10 mouse cellular contexts compared by ENCODE assay signal in genomic region chr2:102205672-102206399, GRCm38 (mm10). TPM values are rescaled to one million over a fixed set of nuclear protein-coding genes. Genes with fewer than 3 reads are reported as not detected.
DNase-seq lines count a peak whose midpoint lies in the region; ATAC-seq and TF ChIP-seq lines count a peak whose summit lies in the region.
"Had no signal": no experiment of that assay in that cellular context is flagged by ENCODE, and none has a peak within 500 bp of the region (broad histone marks: within the 10 kb centered on the region; RNA-seq: fewer than 3 reads in every experiment).

No protein-coding gene starts in this region.

- no peak for TF ChIP-seq POLR2A in kidney, adult 2 months (IDR thresholded peaks at IDR 0.05; ENCODE audit: low read depth, low read length)

- 6% methylated on average over 14 of the region's 14 CpGs for WGBS in kidney, postnatal 0 days
- WGBS in kidney, adult 2 months, result 36% methylated on average over 14 of the region's 14 CpGs
- WGBS in forebrain, embryonic 11.5 days, result 5% methylated on average over 14 of the region's 14 CpGs
- WGBS in limb, embryonic 10.5 days, result 13% methylated on average over 14 of the region's 14 CpGs
- 3% methylated on average over 14 of the region's 14 CpGs for WGBS in neural tube, embryonic 15.5 days
- 18% methylated on average over 14 of the region's 14 CpGs for WGBS in liver, postnatal 0 days (ENCODE audit: insufficient replicate concordance)

- H3K4me2 ChIP-seq in kidney, postnatal 0 days (ENCODE audit: low read length), result peak overlapping the region; percentile 37
- peak overlapping the region; percentile 2; the same call in 1 of the 2 replicates for H3K4me2 ChIP-seq in forebrain, embryonic 11.5 days (ENCODE audit: low read depth, low read length, severe bottlenecking)
- peak overlapping the region; percentile 38 for H3K4me2 ChIP-seq in neural tube, embryonic 15.5 days
- no peak overlapping the region for H3K4me2 ChIP-seq in liver, postnatal 0 days (ENCODE audit: low read depth, low read length)

- TF ChIP-seq EP300 in liver, postnatal 0 days (IDR thresholded peaks at IDR 0.05; ENCODE audit: low read depth), result no peak

- H3K4me1 ChIP-seq in kidney, postnatal 0 days (replicated peaks; ENCODE audit: insufficient read depth, low read length), result 0 out of 2 replicates have a peak, but pooled peaks cover 4% of the 10 kb centered on the region
- H3K4me1 ChIP-seq in kidney, adult 2 months (ENCODE audit: control insufficient read depth, insufficient read depth, low read length), result 0 out of 2 replicates have a peak, but pooled peaks cover 3% of the 10 kb centered on the region
- peaks cover 3% of the 10 kb centered on the region; the same call in 1 of the 2 replicates for H3K4me1 ChIP-seq in forebrain, embryonic 11.5 days (replicated peaks; ENCODE audit: control insufficient read depth, insufficient read depth, low read length)
- peaks cover 22% of the 10 kb centered on the region for H3K4me1 ChIP-seq in limb, embryonic 10.5 days
- H3K4me1 ChIP-seq in neural tube, embryonic 15.5 days, result peaks cover 27% of the 10 kb centered on the region
- peaks cover 11% of the 10 kb centered on the region for H3K4me1 ChIP-seq in liver, postnatal 0 days (ENCODE audit: insufficient read depth)

- H3K9me3 ChIP-seq in kidney, postnatal 0 days (replicated peaks; ENCODE audit: low read length), result no peaks in the 10 kb centered on the region
- H3K9me3 ChIP-seq in forebrain, embryonic 11.5 days (ENCODE audit: control insufficient read depth, low read length), result no peaks in the 10 kb centered on the region
- no peaks in the 10 kb centered on the region for H3K9me3 ChIP-seq in limb, embryonic 10.5 days (replicated peaks)
- no peaks in the 10 kb centered on the region for H3K9me3 ChIP-seq in neural tube, embryonic 15.5 days (replicated peaks)
- H3K9me3 ChIP-seq in liver, postnatal 0 days (ENCODE audit: low read length), result no peaks in the 10 kb centered on the region

- no peak overlapping the region for H3K9ac ChIP-seq in kidney, postnatal 0 days (ENCODE audit: low read depth, low read length)
- no peak overlapping the region for H3K9ac ChIP-seq in forebrain, embryonic 11.5 days (ENCODE audit: low read length)
- 0 out of 2 replicates have a peak overlapping the region, but pooled peaks have one; percentile 27 for H3K9ac ChIP-seq in neural tube, embryonic 15.5 days (replicated peaks)
- H3K9ac ChIP-seq in liver, postnatal 0 days (replicated peaks), result no peak overlapping the region

- H3K27ac ChIP-seq in kidney, postnatal 0 days, result no peak overlapping the region
- no peak overlapping the region for H3K27ac ChIP-seq in kidney, adult 2 months (ENCODE audit: insufficient read depth, low read depth, low read length)
- H3K27ac ChIP-seq in forebrain, embryonic 11.5 days (ENCODE audit: low read depth, low read length), result no peak overlapping the region
- H3K27ac ChIP-seq in limb, embryonic 10.5 days, result no peak overlapping the region
- peak overlapping the region; percentile 69 for H3K27ac ChIP-seq in neural tube, embryonic 15.5 days (replicated peaks)
- H3K27ac ChIP-seq in liver, postnatal 0 days (ENCODE audit: low read depth), result no peak overlapping the region
- H3K27ac ChIP-seq: gastrocnemius, adult 2 months had no signal

- no peaks in the 10 kb centered on the region for H3K27me3 ChIP-seq in kidney, postnatal 0 days (ENCODE audit: insufficient read depth, low read length)
- no peaks in the 10 kb centered on the region for H3K27me3 ChIP-seq in kidney, adult 2 months (replicated peaks; ENCODE audit: control insufficient read depth, insufficient read depth, low read length)
- no peaks in the 10 kb centered on the region for H3K27me3 ChIP-seq in forebrain, embryonic 11.5 days (ENCODE audit: control insufficient read depth, insufficient read depth, low read length)
- H3K27me3 ChIP-seq in limb, embryonic 10.5 days (ENCODE audit: low read depth, poor library complexity, severe bottlenecking), result peaks cover 26% of the 10 kb centered on the region; the same call in 1 of the 2 replicates
- no peaks in the 10 kb centered on the region for H3K27me3 ChIP-seq in neural tube, embryonic 15.5 days (replicated peaks)
- no peaks in the 10 kb centered on the region for H3K27me3 ChIP-seq in liver, postnatal 0 days (ENCODE audit: insufficient read depth, low read length)

- no peaks in the 10 kb centered on the region for H3K36me3 ChIP-seq in kidney, postnatal 0 days (ENCODE audit: insufficient read depth, low read length)
- H3K36me3 ChIP-seq in kidney, adult 2 months (ENCODE audit: control insufficient read depth, insufficient read depth, low read length), result no peaks in the 10 kb centered on the region
- H3K36me3 ChIP-seq in forebrain, embryonic 11.5 days (ENCODE audit: control insufficient read depth, insufficient read depth, low read length), result no peaks in the 10 kb centered on the region
- H3K36me3 ChIP-seq in limb, embryonic 10.5 days, result no peaks in the 10 kb centered on the region
- no peaks in the 10 kb centered on the region for H3K36me3 ChIP-seq in neural tube, embryonic 15.5 days
- no peaks in the 10 kb centered on the region for H3K36me3 ChIP-seq in liver, postnatal 0 days (replicated peaks; ENCODE audit: insufficient read depth, low read length)

- TF ChIP-seq CTCF in kidney, postnatal 0 days (IDR thresholded peaks at IDR 0.05; ENCODE audit: low read depth), result no peak
- no peak for TF ChIP-seq CTCF in kidney, adult 2 months (conservative IDR thresholded peaks at IDR 0.05; ENCODE audit: insufficient read depth, insufficient read length, low read depth, low read length)
- TF ChIP-seq CTCF in liver, postnatal 0 days (IDR thresholded peaks at IDR 0.05; ENCODE audit: low read depth), result no peak

- no peak for DNase-seq in kidney, postnatal 0 days (ENCODE audit: low spot score)
- no peak for DNase-seq in kidney, adult 2 months
- no peak for DNase-seq in forebrain, embryonic 11.5 days (ENCODE audit: low spot score)
- DNase-seq in limb, embryonic 10.5 days (ENCODE audit: low spot score), result no peak
- DNase-seq in gastrocnemius, postnatal 10 days, result no peak
- no peak for DNase-seq in adipocyte (ENCODE audit: low spot score)
- no peak for DNase-seq in liver, postnatal 0 days
- DNase-seq: gastrocnemius, adult 2 months; right cerebral cortex, postnatal 14 days had no signal

- H3K4me3 ChIP-seq in kidney, postnatal 0 days (replicated peaks; ENCODE audit: low read depth, low read length), result no peak overlapping the region
- no peak overlapping the region for H3K4me3 ChIP-seq in kidney, adult 2 months (ENCODE audit: insufficient read depth, low read depth, low read length)
- H3K4me3 ChIP-seq in forebrain, embryonic 11.5 days (ENCODE audit: low read depth, low read length), result no peak overlapping the region
- H3K4me3 ChIP-seq in limb, embryonic 10.5 days, result peak overlapping the region; percentile 17; the same call in 1 of the 2 replicates
- H3K4me3 ChIP-seq in neural tube, embryonic 15.5 days (replicated peaks), result no peak overlapping the region
- no peak overlapping the region for H3K4me3 ChIP-seq in liver, postnatal 0 days (ENCODE audit: low read depth, low read length)
- H3K4me3 ChIP-seq: gastrocnemius, adult 2 months had no signal

- ATAC-seq in kidney, postnatal 0 days (replicated peaks; ENCODE audit: low FRiP score, low read depth), result no peak
- no peak for ATAC-seq in forebrain, embryonic 11.5 days (replicated peaks; ENCODE audit: low FRiP score)
- ATAC-seq in neural tube, embryonic 15.5 days (ENCODE audit: low FRiP score), result peak; percentile 43; the same call in 1 of the 2 replicates
- ATAC-seq in liver, postnatal 0 days, result no peak

RNA-seq across cellular contexts. Expression of gene Ldlrad3, which starts 19.7 kb away (rescaled TPM):
- polyA plus RNA-seq in kidney, postnatal 0 days (2015; fragmentation: Nextera tagmentation; extraction: Ambion mirVana), result 20.4 and 23.3 TPM in 2 replicates
- 16.2 and 18.5 TPM in 2 replicates for polyA plus RNA-seq in kidney, adult 2 months (2012; rRNA removed)
- polyA plus RNA-seq in forebrain, embryonic 11.5 days (2014; fragmentation: Nextera tagmentation; extraction: Ambion mirVana), result 56.8 and 60.7 TPM in 2 replicates
- 60.3 and 64.1 TPM in 2 replicates for polyA plus RNA-seq in limb, embryonic 10.5 days (2016; fragmentation: Nextera tagmentation; extraction: Ambion mirVana)
- polyA plus RNA-seq in neural tube, embryonic 15.5 days (2015; fragmentation: Nextera tagmentation; extraction: Ambion mirVana), result 30.7 and 32.6 TPM in 2 replicates
- 10 to 100 TPM; 10.8 to 12.6 TPM for total RNA-seq in gastrocnemius, postnatal 10 days (2021)
- 3.8 and 4.6 TPM in 2 replicates for polyA plus RNA-seq in liver, postnatal 0 days (2015; fragmentation: Nextera tagmentation; extraction: Ambion mirVana)
